Mouse (Mus musculus) limb, embryonic 13.5 days (tissue): ENCODE measurements around the gene Ptprr. TPM values are rescaled to one million over a fixed set of nuclear protein-coding genes. Genes with fewer than 3 reads are reported as not detected.

Source experiments
- ATAC-seq: fragments of 200-750 bp; cut with Nextera tagmentation; 2 replicates; pipeline ENCODE4 v1.8.0; 2017; ENCODE audit warnings: low read depth, moderate number of reproducible peaks, moderate TSS enrichment; ENCODE audit not compliant: low FRiP score
- H3K27ac ChIP-seq: fragments of 300-500 bp; sonication (generic); 2 replicates; pipeline ENCODE4 v1.5.1; 2015; ENCODE audit warnings: inconsistent platforms, mild to moderate bottlenecking, moderate library complexity
- H3K27me3 ChIP-seq: fragments of 300-500 bp; sonication (generic); 2 replicates; pipeline ENCODE4 v1.6.1; 2015; ENCODE audit warnings: mild to moderate bottlenecking, inconsistent platforms
- H3K36me3 ChIP-seq: fragments of 300-500 bp; sonication (generic); 2 replicates; pipeline ENCODE4 v1.6.1; 2015; ENCODE audit warnings: inconsistent platforms, mild to moderate bottlenecking, moderate library complexity
- H3K4me1 ChIP-seq: fragments of 300-500 bp; sonication (generic); 2 replicates; pipeline ENCODE4 v1.6.1; 2015; ENCODE audit warnings: inconsistent platforms
- H3K4me2 ChIP-seq: fragments of 300-500 bp; sonication (generic); replicated peaks from 2 replicates; pipeline ENCODE4 v1.6.1; 2015; ENCODE audit warnings: inconsistent platforms, mild to moderate bottlenecking, moderate library complexity
- H3K4me3 ChIP-seq: fragments of 300-500 bp; sonication (generic); 2 replicates; pipeline ENCODE4 v1.5.1; 2015; ENCODE audit warnings: moderate library complexity, mild to moderate bottlenecking, inconsistent platforms
- H3K9ac ChIP-seq: fragments of 300-500 bp; sonication (generic); 2 replicates; pipeline ENCODE4 v1.6.1; 2015; ENCODE audit warnings: mild to moderate bottlenecking, inconsistent platforms
- H3K9me3 ChIP-seq: fragments of 300-500 bp; sonication (generic); 2 replicates; pipeline ENCODE4 v1.6.1; 2016; ENCODE audit warnings: inconsistent platforms
- WGBS: fragments of 180-500 bp; shearing (Covaris S2); methylation state at CpG from one replicate; pipeline ENCODE4 v1.1.7; 2015; 5-methylcytosine and 5-hydroxymethylcytosine counted together
- polyA plus RNA-seq: library from polyadenylated mRNA; unstranded; fragments of >200 nt; fragmentation: Nextera tagmentation; extraction: Ambion mirVana; gene quantifications from 2 replicates; pipeline ENCODE4 v1.2.1, GENCODE M21; 2015

Gene Ptprr
- 0.27 and 0.32 TPM in 2 replicates for polyA plus RNA-seq

DNA sequence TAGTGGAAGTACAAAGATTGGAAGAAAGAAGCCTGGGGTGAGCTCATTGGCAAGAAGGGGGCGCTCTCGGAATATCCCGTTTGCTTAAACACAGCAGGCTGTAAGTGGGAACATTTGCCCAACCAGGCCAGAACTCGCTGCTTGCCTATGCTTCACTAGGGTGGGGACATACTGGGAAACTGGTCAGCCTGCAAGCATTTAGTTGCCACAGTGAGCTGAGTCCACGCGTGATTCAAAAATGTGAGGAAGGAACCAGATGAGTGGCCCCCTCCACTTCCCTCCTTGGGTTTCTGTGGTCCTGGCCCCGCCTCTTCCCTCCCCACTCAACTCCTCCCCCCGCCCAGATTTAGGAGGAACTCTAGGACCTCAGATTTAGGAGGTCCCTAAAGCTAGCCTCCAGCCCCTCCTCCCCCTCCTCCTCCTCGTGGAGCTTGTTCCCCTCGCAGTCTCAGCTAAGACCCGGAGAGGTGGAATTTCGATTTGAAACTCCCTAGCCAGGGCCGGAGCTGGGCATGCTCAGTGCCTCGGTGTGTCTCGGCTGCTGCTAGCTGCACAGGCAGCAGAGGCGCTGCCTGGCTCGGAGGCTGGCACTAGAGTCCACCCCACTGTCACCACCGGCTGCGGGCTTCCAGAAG lies at the start of gene Ptprr:
TSS of gene Ptprr (plus strand) at position 369 of the 635 bp plus-strand sequence.
- H3K27ac ChIP-seq: no peak within 1 kb of the TSS

DNA sequence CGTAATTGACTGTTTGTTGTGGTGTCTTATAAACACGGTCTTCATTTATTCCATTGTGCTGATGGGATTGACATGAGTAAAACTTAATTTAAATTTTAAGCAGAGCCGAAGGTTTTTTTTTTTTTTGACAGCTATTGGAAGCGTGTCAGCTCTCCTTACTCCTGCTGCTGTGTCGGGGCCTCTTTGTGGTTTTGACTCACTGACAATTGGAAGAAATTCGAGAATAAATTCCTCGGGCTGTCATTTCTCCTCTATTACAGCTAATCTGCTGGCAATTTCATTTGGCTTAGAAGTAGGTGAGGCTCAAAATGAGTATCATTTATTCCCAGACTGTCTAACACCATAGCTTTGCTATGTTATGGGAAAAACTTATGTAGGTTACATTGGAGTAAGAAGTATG lies 41.7 kb upstream of the Ptprr start:
- H3K27me3 ChIP-seq: no peaks in the 10 kb centered on the region
- no peak for ATAC-seq
- H3K4me3 ChIP-seq: no peak overlapping the region
- H3K27ac ChIP-seq: no peak overlapping the region
- no peak overlapping the region for H3K4me2 ChIP-seq
- H3K36me3 ChIP-seq: no peaks in the 10 kb centered on the region
- no peaks in the 10 kb centered on the region for H3K4me1 ChIP-seq
- WGBS: 78% methylated on average over 7 of the region's 7 CpGs
- H3K9ac ChIP-seq: no peak overlapping the region
- no peaks in the 10 kb centered on the region for H3K9me3 ChIP-seq

More for the DNA sequence above, at the start of gene Ptprr:
- peak within 1 kb of the TSS; percentile 63 for H3K4me2 ChIP-seq
- H3K9me3 ChIP-seq: no peaks in the 10 kb centered on the region
- H3K9ac ChIP-seq: no peak within 1 kb of the TSS
- peak within 1 kb of the TSS; percentile 33 for H3K4me3 ChIP-seq
- peaks cover 20% of the 10 kb centered on the region for H3K4me1 ChIP-seq
- H3K36me3 ChIP-seq: no peaks in the 10 kb centered on the region
- peak; percentile 90 for ATAC-seq
- WGBS: 0% methylated on average over 19 of the region's 19 CpGs
- H3K27me3 ChIP-seq: peaks cover 21% of the 10 kb centered on the region

DNA sequence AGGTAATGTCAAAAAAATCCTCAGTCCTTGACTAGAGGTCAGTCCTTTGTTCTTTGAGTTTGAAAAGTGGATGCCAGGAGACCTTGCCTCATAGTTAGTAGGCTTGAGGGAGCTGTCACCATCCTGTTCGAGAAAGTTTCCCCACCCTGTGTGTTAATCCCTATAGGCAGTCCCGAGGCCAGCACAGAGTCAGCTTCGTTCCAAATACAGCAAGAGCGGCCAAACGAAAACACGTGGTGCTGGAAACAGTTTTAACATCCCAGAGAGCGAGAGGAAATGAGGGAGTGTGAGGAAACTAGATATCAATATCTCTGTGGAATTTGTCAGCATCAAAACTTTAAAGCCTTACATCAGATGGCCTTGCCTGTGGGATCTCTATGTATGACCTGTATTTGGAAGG lies 39.0 kb upstream of the Ptprr start:
- H3K27ac ChIP-seq: no peak overlapping the region
- H3K4me1 ChIP-seq: no peaks in the 10 kb centered on the region
- H3K4me2 ChIP-seq: no peak overlapping the region
- no peaks in the 10 kb centered on the region for H3K9me3 ChIP-seq
- H3K9ac ChIP-seq: no peak overlapping the region
- ATAC-seq: no peak; the same call in 1 of the 2 replicates
- H3K4me3 ChIP-seq: no peak overlapping the region
- 46% methylated on average over 7 of the region's 7 CpGs for WGBS
- H3K27me3 ChIP-seq: no peaks in the 10 kb centered on the region
- H3K36me3 ChIP-seq: no peaks in the 10 kb centered on the region

DNA sequence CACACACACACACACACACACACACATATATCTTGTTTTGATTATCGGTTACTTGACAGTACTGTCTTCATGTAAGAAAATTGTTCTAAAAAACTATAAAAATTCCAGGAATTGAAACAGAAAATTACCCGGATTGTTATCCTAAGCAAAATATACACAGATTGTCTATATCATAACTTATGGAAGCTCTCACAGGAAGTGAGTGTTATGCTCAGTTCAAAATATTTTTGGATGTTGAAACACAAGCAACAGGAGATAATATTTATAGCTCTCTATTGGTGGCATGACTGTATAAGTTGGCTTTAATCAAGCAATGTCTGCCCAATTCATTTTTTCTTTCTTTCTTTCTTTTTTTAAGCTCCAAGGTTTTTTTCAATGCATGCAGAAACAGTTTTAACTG lies 38.0 kb upstream of the Ptprr start:
- no peak for ATAC-seq

DNA sequence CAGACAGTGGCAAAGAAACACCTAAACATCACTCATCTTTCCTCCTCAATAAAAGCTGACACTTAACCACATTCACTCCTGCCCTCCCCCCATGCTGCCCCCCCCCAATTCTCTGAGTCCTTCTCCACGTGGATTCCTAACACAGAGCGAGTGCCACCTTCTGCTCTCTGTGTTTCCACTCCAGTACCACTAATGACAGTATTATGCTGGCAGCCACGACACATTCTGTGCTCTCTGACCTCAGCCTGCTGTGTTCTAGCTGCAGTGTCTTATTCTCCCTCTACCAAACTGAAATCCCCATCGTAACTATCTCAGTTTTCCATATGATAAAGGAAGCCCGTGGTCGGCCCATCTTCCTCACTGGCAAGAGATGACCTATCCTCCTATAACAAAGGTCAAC lies 33.7 kb upstream of the Ptprr start:
- no peak overlapping the region for H3K9ac ChIP-seq
- H3K4me1 ChIP-seq: no peaks in the 10 kb centered on the region
- no peak for ATAC-seq
- no peak overlapping the region for H3K4me2 ChIP-seq
- H3K27ac ChIP-seq: no peak overlapping the region
- WGBS: 76% methylated on average over 6 of the region's 6 CpGs
- no peaks in the 10 kb centered on the region for H3K9me3 ChIP-seq
- H3K4me3 ChIP-seq: no peak overlapping the region
- no peaks in the 10 kb centered on the region for H3K36me3 ChIP-seq
- H3K27me3 ChIP-seq: no peaks in the 10 kb centered on the region

More for the DNA sequence above, 38.0 kb upstream of the Ptprr start:
- Histone ChIP-seq H3K27me3 (no peaks in the 10 kb centered on the region), H3K27ac (no peak overlapping the region), H3K9ac (no peak overlapping the region), H3K4me2 (no peak overlapping the region), H3K4me1 (no peaks in the 10 kb centered on the region), H3K4me3 (no peak overlapping the region), H3K9me3 (no peaks in the 10 kb centered on the region), H3K36me3 (no peaks in the 10 kb centered on the region)
- 93% methylated on average over 2 of the region's 2 CpGs for WGBS

DNA sequence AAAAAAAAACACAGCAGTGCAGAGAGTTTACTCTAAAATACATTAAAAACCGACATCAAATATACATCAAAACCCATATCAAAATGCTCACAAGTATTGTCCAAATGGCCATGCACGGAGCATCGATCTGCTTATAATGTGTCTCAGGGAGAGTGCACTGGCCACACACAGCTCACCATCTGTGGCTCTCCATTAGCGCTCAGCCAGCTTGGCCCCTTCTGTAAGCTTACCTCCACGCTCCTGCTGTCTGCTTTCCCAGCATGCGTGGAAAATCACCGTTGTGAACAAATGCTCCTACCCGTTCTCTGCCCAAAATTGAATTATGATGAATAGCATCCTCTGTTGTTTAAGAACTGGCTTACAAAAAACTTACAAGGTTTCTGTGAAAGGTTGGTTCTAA lies 16.2 kb upstream of the Ptprr start:
- Histone ChIP-seq H3K27ac (no peak overlapping the region), H3K27me3 (no peaks in the 10 kb centered on the region), H3K4me3 (no peak overlapping the region), H3K4me1 (peaks cover 3% of the 10 kb centered on the region), H3K9ac (no peak overlapping the region), H3K36me3 (no peaks in the 10 kb centered on the region), H3K4me2 (no peak overlapping the region), H3K9me3 (no peaks in the 10 kb centered on the region)
- ATAC-seq: no peak
- WGBS: 78% methylated on average over 8 of the region's 8 CpGs

DNA sequence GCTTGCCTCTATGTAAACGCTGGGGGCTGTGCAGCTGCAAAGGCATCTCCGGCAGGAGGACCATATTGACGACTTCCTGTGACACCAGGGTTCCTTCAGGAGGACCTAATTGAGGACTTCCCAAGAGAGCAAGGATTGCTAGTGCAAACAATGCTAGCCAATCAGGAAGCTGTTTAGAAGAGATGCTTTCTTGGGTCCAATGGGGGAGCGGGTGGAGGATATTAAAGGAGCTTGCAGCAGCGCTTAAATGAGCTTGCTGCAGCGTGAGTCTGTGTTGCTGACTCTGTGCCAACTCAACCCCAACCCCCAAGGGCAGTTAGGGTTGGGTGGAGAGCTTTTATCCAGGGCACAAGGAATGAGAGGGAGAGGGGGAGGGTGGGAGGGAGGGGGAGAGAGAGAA lies 11.3 kb upstream of the Ptprr start:
- H3K4me1 ChIP-seq: peaks cover 3% of the 10 kb centered on the region
- no peaks in the 10 kb centered on the region for H3K36me3 ChIP-seq
- ATAC-seq: peak; percentile 15; the same call in 1 of the 2 replicates
- H3K4me3 ChIP-seq: no peak overlapping the region
- H3K27me3 ChIP-seq: no peaks in the 10 kb centered on the region
- no peak overlapping the region for H3K27ac ChIP-seq
- 25% methylated on average over 6 of the region's 6 CpGs for WGBS
- H3K9ac ChIP-seq: no peak overlapping the region
- no peaks in the 10 kb centered on the region for H3K9me3 ChIP-seq
- peak overlapping the region; percentile 39 for H3K4me2 ChIP-seq

DNA sequence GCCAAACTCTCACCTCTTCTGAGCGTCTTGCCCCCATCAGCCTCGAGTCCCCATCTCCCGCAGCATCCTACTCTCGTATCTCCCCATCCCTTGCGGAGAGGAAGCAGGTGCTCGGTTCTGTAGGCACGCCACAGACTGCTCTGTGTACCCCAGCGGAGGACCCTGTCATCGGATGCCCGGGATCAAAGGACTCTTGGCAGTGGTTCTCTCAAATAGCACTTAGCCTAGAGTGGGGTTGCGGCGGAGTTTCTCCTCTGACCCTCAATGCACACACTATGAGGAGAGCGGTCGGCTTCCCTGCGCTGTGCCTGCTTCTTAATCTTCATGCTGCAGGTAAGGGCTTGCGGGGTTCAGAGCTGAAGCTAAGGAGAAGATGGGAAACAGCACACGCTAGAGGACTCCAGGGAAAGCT lies 473 bp downstream of the Ptprr start:
- peaks cover 21% of the 10 kb centered on the region for H3K27me3 ChIP-seq
- H3K4me1 ChIP-seq: peaks cover 20% of the 10 kb centered on the region
- H3K4me2 ChIP-seq: peak overlapping the region; percentile 63
- H3K36me3 ChIP-seq: no peaks in the 10 kb centered on the region
- peak overlapping the region; percentile 33 for H3K4me3 ChIP-seq
- no peak; the same call in 1 of the 2 replicates for ATAC-seq
- no peak overlapping the region for H3K9ac ChIP-seq
- no peaks in the 10 kb centered on the region for H3K9me3 ChIP-seq
- under 1% methylated on average over 17 of the region's 17 CpGs for WGBS
- no peak overlapping the region for H3K27ac ChIP-seq

DNA sequence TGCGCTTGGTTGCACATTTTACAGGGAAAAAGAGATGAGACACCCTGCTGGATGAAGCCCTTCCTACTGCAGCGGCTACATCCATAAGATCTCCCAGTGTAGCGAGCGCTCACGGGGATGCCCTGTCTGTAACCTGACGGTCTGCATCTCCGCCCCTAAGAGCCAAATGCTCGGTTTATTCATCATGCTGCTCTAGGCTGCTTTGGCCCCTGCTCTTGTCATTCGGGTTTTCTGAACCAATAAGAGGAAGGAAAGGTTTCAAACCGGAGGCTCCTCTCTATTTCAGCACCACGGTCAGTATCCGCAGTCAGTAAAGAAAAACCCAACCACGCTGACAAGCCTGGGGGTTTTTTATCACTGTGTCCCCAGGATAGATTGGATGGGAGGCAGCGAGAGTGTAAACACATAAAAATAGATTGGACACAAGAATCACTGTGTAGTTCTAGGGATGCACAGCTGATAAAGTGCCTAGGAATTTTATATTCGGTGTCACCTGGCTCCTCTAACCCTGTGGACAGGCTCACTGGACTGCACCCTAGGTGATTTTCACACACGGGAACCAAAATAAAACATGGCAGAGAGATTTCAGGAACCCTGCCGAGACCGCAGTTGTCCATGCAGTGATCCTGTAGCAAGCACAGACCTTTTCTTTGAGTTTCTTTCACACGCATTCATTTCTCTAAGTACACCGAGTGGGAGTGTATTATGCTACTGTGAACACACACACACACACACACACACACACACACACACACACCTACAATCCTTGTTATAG lies 1.3 kb downstream of the Ptprr start:
- Histone ChIP-seq H3K4me2 (peak overlapping the region; percentile 63), H3K4me3 (peak overlapping the region; percentile 33), H3K4me1 (peaks cover 20% of the 10 kb centered on the region), H3K9ac (no peak overlapping the region), H3K36me3 (no peaks in the 10 kb centered on the region), H3K9me3 (no peaks in the 10 kb centered on the region), H3K27me3 (peaks cover 21% of the 10 kb centered on the region), H3K27ac (no peak overlapping the region)
- WGBS: 10% methylated on average over 20 of the region's 20 CpGs
- ATAC-seq: peak; percentile 49; the same call in 1 of the 2 replicates

DNA sequence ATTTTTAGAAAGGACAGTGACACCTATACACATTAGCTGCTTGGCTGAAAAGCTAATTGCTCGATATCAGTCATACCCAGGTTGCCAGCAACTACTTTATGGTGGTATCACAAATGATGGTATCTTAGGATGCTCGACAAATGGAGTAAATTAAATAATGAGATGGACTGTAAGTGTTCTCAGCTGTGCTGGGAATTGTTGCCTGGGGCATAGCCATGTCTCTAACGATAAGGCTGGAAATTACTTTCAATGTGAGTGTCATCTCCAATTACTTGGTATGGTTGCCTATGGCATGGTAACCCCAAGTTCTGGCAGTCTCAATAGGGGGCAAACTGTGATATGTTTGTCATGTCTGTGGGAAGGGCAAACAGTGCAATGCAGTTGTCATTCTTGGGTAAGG lies 3.1 kb downstream of the Ptprr start:
- H3K9ac ChIP-seq: no peak overlapping the region
- H3K4me3 ChIP-seq: no peak overlapping the region
- 72% methylated on average over 3 of the region's 3 CpGs for WGBS
- H3K27ac ChIP-seq: no peak overlapping the region
- H3K36me3 ChIP-seq: no peaks in the 10 kb centered on the region
- no peaks in the 10 kb centered on the region for H3K9me3 ChIP-seq
- H3K27me3 ChIP-seq: peaks cover 21% of the 10 kb centered on the region
- no peak for ATAC-seq
- peaks cover 20% of the 10 kb centered on the region for H3K4me1 ChIP-seq
- H3K4me2 ChIP-seq: no peak overlapping the region

DNA sequence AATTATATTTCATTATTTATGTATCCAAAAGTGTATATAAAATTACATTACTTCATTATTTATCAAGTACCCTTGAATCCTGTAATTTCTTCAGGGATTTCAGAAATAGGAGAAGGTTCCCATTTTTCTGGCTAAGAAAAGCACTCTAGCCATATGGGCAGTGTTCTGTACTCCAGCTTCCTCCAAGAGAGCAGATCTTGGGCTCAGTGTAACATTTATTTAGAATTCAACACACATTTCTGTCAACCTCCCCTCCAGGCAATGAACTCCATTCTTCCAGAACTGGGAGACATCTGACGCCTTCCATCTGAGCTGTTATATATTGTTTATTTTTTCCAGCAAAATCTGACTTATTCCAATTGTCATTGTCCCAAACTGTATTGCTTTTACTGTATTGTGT lies 20.1 kb downstream of the Ptprr start:
- Histone ChIP-seq H3K9me3 (peaks cover 3% of the 10 kb centered on the region; the same call in 1 of the 2 replicates), H3K4me1 (no peaks in the 10 kb centered on the region), H3K4me3 (no peak overlapping the region), H3K9ac (no peak overlapping the region), H3K4me2 (no peak overlapping the region), H3K36me3 (no peaks in the 10 kb centered on the region), H3K27me3 (no peaks in the 10 kb centered on the region), H3K27ac (no peak overlapping the region)
- 84% methylated on average over 1 of the region's 1 CpGs for WGBS
- no peak for ATAC-seq

DNA sequence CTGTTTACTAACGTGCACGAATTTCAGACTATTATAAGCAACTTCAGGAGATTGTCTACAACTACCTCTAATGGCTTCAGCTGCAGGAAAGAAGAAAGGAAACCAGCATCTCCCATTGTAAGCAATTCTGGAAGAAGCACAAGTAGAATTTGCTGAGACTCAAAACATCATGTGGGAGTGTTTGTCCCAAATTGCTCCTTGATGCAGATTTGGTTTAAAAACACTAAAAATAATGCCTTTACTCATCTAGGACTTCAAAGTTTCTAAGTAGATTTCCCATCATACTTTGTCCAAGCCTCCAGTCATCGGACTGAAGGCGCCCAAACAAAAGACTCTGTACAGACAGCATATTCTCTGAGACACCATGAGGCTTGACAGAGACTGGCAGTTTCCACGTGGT lies 57.9 kb downstream of the Ptprr start:
- no peak for ATAC-seq
- H3K27ac ChIP-seq: no peak overlapping the region
- no peaks in the 10 kb centered on the region for H3K9me3 ChIP-seq
- H3K4me3 ChIP-seq: no peak overlapping the region
- WGBS: 81% methylated on average over 5 of the region's 5 CpGs
- H3K27me3 ChIP-seq: no peaks in the 10 kb centered on the region
- no peak overlapping the region for H3K9ac ChIP-seq
- H3K4me1 ChIP-seq: no peaks in the 10 kb centered on the region
- H3K4me2 ChIP-seq: no peak overlapping the region
- no peaks in the 10 kb centered on the region for H3K36me3 ChIP-seq
